Mouse (Mus musculus) lung, embryonic 14.5 days (tissue): ENCODE results near the gene Afdn. TPM values are rescaled to one million over a fixed set of nuclear protein-coding genes. Genes with fewer than 3 reads are reported as not detected.

Experiments used
- ATAC-seq: fragments of 200-750 bp; cut with Nextera tagmentation; 2 replicates; pipeline ENCODE4 v1.8.0; 2017; ENCODE audit warnings: mild to moderate bottlenecking, moderate TSS enrichment, moderate library complexity; ENCODE audit not compliant: insufficient read depth
- DNase-seq: peaks from one replicate; pipeline ENCODE4 v3.0.0-alpha.2; 2015
- H3K27ac ChIP-seq: fragments of 300-500 bp; sonication (generic); 2 replicates; pipeline ENCODE4 v1.5.1; 2014; ENCODE audit warnings: low read depth, mild to moderate bottlenecking, moderate library complexity
- H3K27me3 ChIP-seq: fragments of 300-500 bp; sonication (generic); 2 replicates; pipeline ENCODE4 v1.6.1; 2014; ENCODE audit warnings: low read length, control low read depth; ENCODE audit not compliant: insufficient read depth
- H3K36me3 ChIP-seq: fragments of 300-500 bp; sonication (generic); 2 replicates; pipeline ENCODE4 v1.6.1; 2014; ENCODE audit warnings: control low read depth; ENCODE audit not compliant: insufficient read depth
- H3K4me1 ChIP-seq: fragments of 300-500 bp; sonication (generic); 2 replicates; pipeline ENCODE4 v1.6.1; 2014; ENCODE audit warnings: antibody characterized with exemption, control low read depth; ENCODE audit not compliant: insufficient read depth
- H3K4me2 ChIP-seq: fragments of 300-500 bp; sonication (generic); 2 replicates; pipeline ENCODE4 v1.6.1; 2014; ENCODE audit warnings: mild to moderate bottlenecking
- H3K4me3 ChIP-seq: fragments of 300-500 bp; sonication (generic); 2 replicates; pipeline ENCODE4 v1.5.1; 2014; ENCODE audit warnings: low read depth, low read length
- H3K9ac ChIP-seq: fragments of 300-500 bp; sonication (generic); 2 replicates; pipeline ENCODE4 v1.6.1; 2014
- H3K9me3 ChIP-seq: fragments of 300-500 bp; sonication (generic); 2 replicates; pipeline ENCODE4 v1.6.1; 2016; ENCODE audit warnings: low read depth, low read length, control low read depth
- CTCF ChIP-seq: IDR thresholded peaks from 2 replicates; pipeline ENCODE4 v1.5.1; 2016; ENCODE audit warnings: antibody characterized with exemption, low read depth
- WGBS: fragments of 180-500 bp; shearing (Covaris S2); extraction: QIAGEN DNeasy Blood & Tissue Kit; methylation state at CpG from one replicate; pipeline ENCODE4 v1.1.7; 2014; 5-methylcytosine and 5-hydroxymethylcytosine counted together
- polyA plus RNA-seq: library from polyadenylated mRNA; unstranded; fragments of >200 nt; fragmentation: Nextera tagmentation; extraction: Ambion mirVana; gene quantifications from 2 replicates; pipeline ENCODE4 v1.2.1, GENCODE M21; 2014

The Afdn gene
- polyA plus RNA-seq, 1 experiment from 2014 or later = 138 TPM

GRCm38 (mm10) chr17:13866951-13867351 lies 106.6 kb downstream of the Afdn start:
- H3K9me3 ChIP-seq = no peaks in the 10 kb centered on the region
- ATAC-seq (no peak), DNase-seq (no peak)
- no peak overlapping the region for H3K4me3 ChIP-seq
- TF ChIP-seq CTCF = no peak
- 52% methylated on average over 3 of the region's 3 CpGs for WGBS
- H3K27me3 ChIP-seq = no peaks in the 10 kb centered on the region
- peak overlapping the region; percentile 16; the same call in 1 of the 2 replicates for H3K27ac ChIP-seq
- peaks cover 46% of the 10 kb centered on the region for H3K36me3 ChIP-seq
- H3K4me1 ChIP-seq = no peaks in the 10 kb centered on the region
- H3K4me2 ChIP-seq = no peak overlapping the region
- no peak overlapping the region for H3K9ac ChIP-seq

GRCm38 (mm10) chr17:13867475-13867874 lies 107.1 kb downstream of the Afdn start:
- H3K4me2 ChIP-seq = no peak overlapping the region
- no peaks in the 10 kb centered on the region for H3K27me3 ChIP-seq
- H3K4me1 ChIP-seq = no peaks in the 10 kb centered on the region
- 30% methylated on average over 6 of the region's 6 CpGs for WGBS
- ATAC-seq = no peak
- peak overlapping the region; percentile 16; the same call in 1 of the 2 replicates for H3K27ac ChIP-seq
- no peak overlapping the region for H3K4me3 ChIP-seq
- TF ChIP-seq CTCF = no peak
- peak; percentile 23 for DNase-seq
- peaks cover 43% of the 10 kb centered on the region for H3K36me3 ChIP-seq
- no peak overlapping the region for H3K9ac ChIP-seq
- H3K9me3 ChIP-seq = no peaks in the 10 kb centered on the region

GRCm38 (mm10) chr17:13870236-13870635 lies 109.9 kb downstream of the Afdn start:
- Histone ChIP-seq H3K9ac (no peak overlapping the region), H3K27ac (no peak overlapping the region), H3K4me3 (no peak overlapping the region), H3K4me1 (no peaks in the 10 kb centered on the region), H3K4me2 (no peak overlapping the region), H3K27me3 (no peaks in the 10 kb centered on the region), H3K36me3 (peaks cover 20% of the 10 kb centered on the region; the same call in 1 of the 2 replicates), H3K9me3 (no peaks in the 10 kb centered on the region)
- ATAC-seq (no peak), DNase-seq (no peak)
- no peak for TF ChIP-seq CTCF
- WGBS = 81% methylated on average over 1 of the region's 1 CpGs

GRCm38 (mm10) chr17:13874245-13874644 lies 113.9 kb downstream of the Afdn start:
- H3K4me1 ChIP-seq = no peaks in the 10 kb centered on the region
- no peaks in the 10 kb centered on the region for H3K9me3 ChIP-seq
- 83% methylated on average over 1 of the region's 1 CpGs for WGBS
- TF ChIP-seq CTCF = no peak
- H3K27me3 ChIP-seq = no peaks in the 10 kb centered on the region
- no peak overlapping the region for H3K4me2 ChIP-seq
- H3K27ac ChIP-seq = no peak overlapping the region
- H3K4me3 ChIP-seq = no peak overlapping the region
- no peak overlapping the region for H3K9ac ChIP-seq
- ATAC-seq (no peak), DNase-seq (no peak)
- H3K36me3 ChIP-seq = peaks cover 18% of the 10 kb centered on the region

- Histone ChIP-seq H3K9ac (no peak overlapping the region), H3K4me3 (no peak overlapping the region), H3K27ac (no peak overlapping the region), H3K9me3 (no peaks in the 10 kb centered on the region), H3K36me3 (peaks cover 32% of the 10 kb centered on the region), H3K4me2 (no peak overlapping the region), H3K27me3 (no peaks in the 10 kb centered on the region), H3K4me1 (no peaks in the 10 kb centered on the region)
- TF ChIP-seq CTCF = no peak
- DNase-seq (no peak), ATAC-seq (no peak)
Observed at GRCm38 (mm10) chr17:13877460-13877859, 117.1 kb downstream of the Afdn start.

GRCm38 (mm10) chr17:13879731-13880130 lies 119.4 kb downstream of the Afdn start:
- Histone ChIP-seq H3K27ac (no peak overlapping the region), H3K4me2 (no peak overlapping the region), H3K4me1 (no peaks in the 10 kb centered on the region), H3K27me3 (no peaks in the 10 kb centered on the region), H3K9ac (no peak overlapping the region), H3K4me3 (no peak overlapping the region), H3K36me3 (peaks cover 53% of the 10 kb centered on the region), H3K9me3 (no peaks in the 10 kb centered on the region)
- TF ChIP-seq CTCF = no peak
- DNase-seq = no peak
- ATAC-seq = no peak
- whole genome bisulfite sequencing = 72% methylated on average over 1 of the region's 1 CpGs

- ATAC-seq = no peak
- WGBS = 86% methylated on average over 5 of the region's 5 CpGs
- no peak for DNase-seq
- TF ChIP-seq CTCF = no peak
- Histone ChIP-seq H3K27me3 (no peaks in the 10 kb centered on the region), H3K4me3 (no peak overlapping the region), H3K27ac (no peak overlapping the region), H3K4me1 (no peaks in the 10 kb centered on the region), H3K9ac (no peak overlapping the region), H3K36me3 (peaks cover 73% of the 10 kb centered on the region), H3K4me2 (no peak overlapping the region), H3K9me3 (no peaks in the 10 kb centered on the region)
Observed at GRCm38 (mm10) chr17:13883540-13883939, 123.2 kb downstream of the Afdn start.
